Mouse (Mus musculus): ENCODE results near the gene Slc25a13. TPM values are rescaled to one million over a fixed set of nuclear protein-coding genes. Genes with fewer than 3 reads are reported as not detected.

The Slc25a13 gene
- total RNA-seq (2021) = 1 to 10 TPM; 9.1 to 9.7 TPM
- polyA plus RNA-seq (2012; rRNA removed) = 2.3 and 2.9 TPM in 2 replicates
- long read RNA-seq, partial matches to known transcripts = 1 of 9 reads
- long read RNA-seq, other reads (novel, unspliced or antisense) = 7 of 9 reads

DNA sequence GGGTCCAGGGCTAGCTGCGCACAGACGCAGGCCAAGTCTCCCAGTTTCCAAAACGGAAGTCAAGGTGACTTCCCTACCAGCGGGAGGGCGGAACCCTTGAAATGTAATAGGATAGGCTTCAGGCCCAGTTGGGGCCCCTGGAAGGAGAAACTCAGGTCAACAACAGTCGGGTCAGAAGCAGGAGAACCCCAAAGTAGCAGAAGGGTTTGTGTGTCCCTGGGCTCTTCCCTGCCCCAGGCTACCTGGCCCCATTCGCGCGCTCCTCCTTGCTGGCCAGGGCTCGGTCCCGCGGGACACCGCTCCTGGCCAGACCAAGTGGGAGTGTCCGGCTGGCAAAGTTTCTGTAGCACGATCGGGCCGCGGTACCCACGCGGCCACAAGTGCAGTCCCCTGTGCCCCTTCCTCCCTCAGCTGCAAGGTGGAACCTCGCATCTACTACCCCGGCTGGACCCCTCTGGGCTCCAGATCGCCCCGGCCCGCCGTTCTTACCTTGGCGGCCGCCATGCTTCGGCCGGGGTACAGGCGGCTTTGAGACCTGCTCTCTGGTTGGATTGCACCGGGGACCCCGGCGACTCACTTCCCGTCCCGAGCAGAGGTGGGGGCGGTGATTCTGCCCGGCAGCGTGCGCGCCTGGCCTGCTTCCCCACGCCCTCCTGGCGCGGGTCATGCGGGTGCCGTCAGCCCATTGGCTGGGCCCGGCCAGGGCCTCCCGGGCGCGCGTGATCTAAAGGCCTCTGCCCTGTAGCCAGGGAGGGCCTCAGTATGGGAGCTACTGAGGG is at the start of gene Slc25a13:
Gene Slc25a13 (minus strand): TSS at position 667 of the 779 bp plus-strand sequence.
- DNase-seq = peak; percentile 90

GRCm38 (mm10) chr6:6265761-6266160 is 48.8 kb upstream of the Slc25a13 start:
- no peak for DNase-seq

DNA sequence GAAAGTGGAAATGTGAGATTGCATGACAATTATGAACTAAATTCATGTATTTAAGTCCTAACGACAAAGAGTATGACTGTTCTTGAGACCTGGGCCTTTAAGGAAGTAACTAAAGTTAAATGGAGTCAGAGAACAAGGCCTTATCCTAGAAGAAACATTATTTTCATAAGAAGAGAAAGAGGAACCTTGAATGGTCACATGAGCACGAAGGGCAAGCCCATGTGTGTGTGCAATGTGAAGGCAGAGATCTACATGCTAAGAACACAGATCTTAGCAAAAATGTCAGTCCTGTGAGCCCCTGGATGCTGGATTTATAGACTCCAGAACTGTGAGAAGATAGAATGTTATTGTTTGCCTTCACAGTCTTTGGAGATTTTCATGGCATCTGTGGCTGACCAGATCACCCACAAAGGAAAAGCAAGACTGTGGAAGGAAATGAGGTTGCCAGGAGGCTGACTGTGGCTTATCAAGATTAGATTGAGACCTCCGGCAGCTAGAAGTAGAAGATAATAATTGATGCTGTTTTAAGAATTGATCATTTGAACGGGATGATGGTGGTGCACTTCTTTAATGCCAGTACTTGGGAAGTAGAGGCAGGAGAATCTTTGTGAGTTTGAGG is 46.4 kb upstream of the Slc25a13 start:
- no peak for DNase-seq

GRCm38 (mm10) chr6:6260917-6261316 is 43.9 kb upstream of the Slc25a13 start:
- DNase-seq = no peak

- DNase-seq = no peak
Observed at GRCm38 (mm10) chr6:6248500-6248899, 31.5 kb upstream of the Slc25a13 start.

DNA sequence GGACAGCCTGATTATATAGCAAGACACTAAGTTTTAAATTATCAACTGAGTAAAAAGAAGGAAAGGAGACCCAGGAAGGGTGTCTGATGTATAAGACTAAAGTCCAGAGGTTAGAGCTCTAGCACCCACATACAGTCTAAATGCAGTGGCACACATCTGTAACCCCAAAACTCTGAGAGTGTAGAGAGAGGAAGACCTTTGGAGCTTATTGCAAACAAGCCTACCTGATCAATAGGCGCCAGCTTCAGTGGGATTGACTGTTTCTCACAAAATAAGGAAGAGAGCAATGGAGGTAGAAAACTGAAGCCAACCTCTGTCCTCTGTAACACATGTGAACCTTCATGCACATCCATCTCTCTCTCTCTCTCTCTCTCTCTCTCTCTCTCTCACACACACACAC is 26.9 kb upstream of the Slc25a13 start:
- DNase-seq = no peak

GRCm38 (mm10) chr6:6242114-6242513 is 25.1 kb upstream of the Slc25a13 start:
- no peak for DNase-seq

- DNase-seq = no peak
Observed at GRCm38 (mm10) chr6:6236788-6237298, 19.9 kb upstream of the Slc25a13 start.

- DNase-seq = no peak
Observed at GRCm38 (mm10) chr6:6230262-6230661, 13.3 kb upstream of the Slc25a13 start.

GRCm38 (mm10) chr6:6222721-6223120 is 5.7 kb upstream of the Slc25a13 start:
- DNase-seq = no peak

- DNase-seq = no peak
Observed at GRCm38 (mm10) chr6:6220574-6220973, 3.6 kb upstream of the Slc25a13 start.

- DNase-seq = peak; percentile 29
Observed at GRCm38 (mm10) chr6:6219661-6220370, 2.8 kb upstream of the Slc25a13 start.

DNA sequence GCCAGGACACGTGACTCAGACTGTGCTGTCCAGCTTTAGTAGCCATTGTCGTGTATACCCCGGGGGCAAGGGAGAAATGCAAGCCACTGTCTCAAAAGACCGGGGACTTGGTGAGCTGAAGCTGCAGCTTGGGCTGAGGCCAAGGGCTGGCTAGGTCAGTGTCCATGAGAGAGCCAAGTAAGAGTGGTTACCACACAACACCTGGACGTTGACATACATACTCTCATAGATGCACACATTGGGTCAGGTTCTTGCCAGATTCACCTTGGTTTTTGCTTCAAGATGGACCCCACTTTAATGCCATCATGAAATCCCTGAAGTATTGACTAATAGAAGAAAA is 283 bp upstream of the Slc25a13 start:
- DNase-seq = no peak

GRCm38 (mm10) chr6:6216120-6216506 is 860 bp downstream of the Slc25a13 start:
- no peak for DNase-seq

DNA sequence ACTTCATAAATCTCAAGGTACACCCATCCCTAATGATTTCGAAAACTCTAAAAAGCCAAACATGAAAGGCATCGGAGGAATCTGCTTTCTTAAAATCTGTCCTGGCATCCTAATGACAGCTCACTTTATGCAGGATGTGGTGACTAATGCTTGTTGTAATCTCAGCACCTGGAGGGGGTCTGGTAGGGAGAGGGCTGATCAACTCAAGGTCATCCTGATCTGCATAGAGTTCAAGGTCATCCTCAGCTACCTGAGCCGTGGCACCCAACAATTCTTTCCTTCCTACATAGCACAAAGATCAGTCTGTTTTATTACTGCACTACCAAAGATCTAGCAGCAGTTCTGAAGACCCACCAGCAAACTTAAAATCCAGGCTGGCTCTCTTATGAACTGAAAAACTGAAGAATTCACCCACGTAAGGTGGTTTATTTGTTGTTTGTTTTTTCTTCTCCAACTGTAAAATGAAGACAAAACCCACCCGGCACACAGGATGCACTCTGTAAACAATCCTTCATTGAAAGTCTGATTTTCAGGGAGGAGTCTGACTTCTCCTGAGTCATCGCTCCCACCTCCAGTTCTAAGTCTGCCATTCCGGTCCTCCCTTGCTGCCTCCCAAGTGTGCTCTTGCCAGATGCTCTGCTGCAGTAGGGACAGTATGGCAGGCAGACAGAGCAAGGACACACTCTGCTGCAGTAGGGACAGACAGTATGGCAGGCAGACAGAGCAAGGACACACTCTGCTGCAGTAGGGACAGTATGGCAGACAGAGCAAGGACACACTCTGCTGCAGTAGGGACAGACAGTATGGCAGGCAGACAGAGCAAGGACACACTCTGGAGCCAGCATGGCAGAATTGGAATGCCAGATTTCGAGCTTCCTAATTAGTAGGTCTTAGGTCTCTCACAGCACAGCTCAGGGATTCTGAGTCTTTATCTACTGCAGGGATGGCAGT is 4.3 kb downstream of the Slc25a13 start:
- DNase-seq = peak; percentile 21

DNA sequence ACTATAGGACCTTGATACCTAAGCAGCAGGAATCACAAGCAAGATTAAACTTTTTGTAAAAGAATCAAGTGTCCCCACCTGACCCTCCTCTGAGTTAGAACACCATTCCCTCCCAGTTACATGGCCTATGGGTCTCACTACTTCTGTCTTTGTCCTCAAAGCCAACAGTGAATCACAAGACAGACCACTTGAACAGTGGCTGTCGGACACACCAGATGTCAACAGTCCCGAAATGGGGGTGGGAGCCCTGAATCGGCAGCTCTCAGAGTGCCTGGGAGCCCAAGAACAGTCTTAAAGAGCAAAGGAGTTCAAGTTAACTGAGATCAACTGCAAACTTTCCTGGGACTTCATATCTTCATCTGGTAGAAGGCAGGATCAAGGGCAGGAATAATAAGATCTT is 5.0 kb downstream of the Slc25a13 start:
- DNase-seq = no peak

DNA sequence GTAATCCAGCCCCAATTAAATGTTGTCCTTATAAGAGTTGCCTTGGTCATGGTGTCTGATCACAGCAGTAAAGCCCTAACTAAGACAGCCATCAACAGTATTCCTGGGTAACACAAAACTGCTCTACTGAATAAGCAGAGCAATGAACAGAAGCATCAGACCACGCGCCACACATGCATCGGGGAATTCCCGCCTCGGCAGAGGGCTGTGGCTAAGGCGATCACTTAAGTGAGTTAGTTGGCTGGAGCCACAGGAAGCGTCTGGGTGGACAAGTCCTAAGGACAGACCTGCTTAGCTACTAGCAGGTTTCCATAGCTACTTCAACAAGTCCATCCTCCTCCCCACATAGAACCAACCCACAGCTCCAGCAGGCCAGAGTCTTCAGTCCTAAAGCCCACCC is 6.3 kb downstream of the Slc25a13 start:
- no peak for DNase-seq

DNA sequence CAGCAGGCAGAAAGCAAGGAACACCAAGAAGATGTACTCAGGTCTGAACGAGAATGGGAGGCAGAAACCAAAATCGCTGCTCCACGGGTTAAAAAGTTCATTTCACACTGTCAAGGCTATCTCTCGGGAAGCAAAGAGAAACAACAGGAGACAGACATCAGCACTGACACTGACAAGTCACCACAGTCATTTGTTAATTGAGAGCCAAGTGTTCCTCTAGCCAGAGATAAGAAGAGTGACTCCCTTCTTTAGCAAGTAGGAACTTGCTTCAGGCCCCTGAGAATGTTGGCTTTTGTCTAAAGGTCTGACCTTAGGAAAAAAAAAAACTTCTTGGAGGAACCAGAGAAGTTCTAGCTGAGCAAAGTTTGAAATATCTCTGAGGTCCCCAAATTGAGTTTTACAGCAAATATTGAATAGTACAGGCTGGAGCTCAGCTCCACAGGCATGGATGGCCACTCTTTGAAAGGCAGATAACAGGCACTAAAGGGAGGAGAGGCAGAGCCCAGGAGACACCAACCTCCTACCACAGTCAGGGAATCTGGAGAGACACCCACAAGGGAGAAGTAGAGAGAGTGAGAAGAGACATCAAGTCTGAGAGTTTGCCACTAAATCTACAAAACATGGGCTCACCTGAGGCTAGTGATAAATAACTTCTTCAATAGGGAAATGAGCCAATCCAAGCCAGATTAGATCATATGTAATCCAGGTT is 8.5 kb downstream of the Slc25a13 start:
- no peak for DNase-seq

- DNase-seq = peak; percentile 3
Observed at GRCm38 (mm10) chr6:6207836-6208235, 9.1 kb downstream of the Slc25a13 start.

- DNase-seq = no peak
Observed at GRCm38 (mm10) chr6:6207395-6207794, 9.6 kb downstream of the Slc25a13 start.

DNA sequence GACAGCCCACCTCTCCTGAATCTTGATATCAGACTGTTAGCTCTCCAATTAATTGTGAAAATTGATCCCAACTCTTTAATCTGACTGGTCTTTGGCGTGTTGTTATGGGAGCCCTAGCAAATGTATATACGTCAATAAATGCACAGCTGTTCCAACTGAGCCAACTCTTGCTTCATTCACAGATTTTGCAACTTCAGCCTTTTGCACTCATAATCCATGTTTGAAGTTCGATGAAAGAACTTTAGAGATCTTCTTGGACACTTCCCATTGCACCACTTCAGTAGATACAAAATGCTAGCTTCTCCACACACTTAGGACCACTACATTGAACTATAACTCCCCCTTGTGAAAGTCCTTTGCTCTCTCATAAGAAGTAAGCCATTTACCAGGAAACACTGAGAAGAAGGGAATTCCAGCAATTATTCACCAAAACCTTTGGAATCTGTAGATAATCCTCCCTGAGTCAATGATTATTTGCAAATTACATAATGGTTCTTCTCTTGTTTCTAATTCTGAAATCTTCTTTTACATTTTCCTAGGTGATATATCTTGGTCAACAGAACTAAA is 11.3 kb downstream of the Slc25a13 start:
- DNase-seq = no peak

Data from adrenal gland, adult 2 months (tissue).